Mouse (Mus musculus): Measurements from ENCODE around the gene Zfr.

DNA sequence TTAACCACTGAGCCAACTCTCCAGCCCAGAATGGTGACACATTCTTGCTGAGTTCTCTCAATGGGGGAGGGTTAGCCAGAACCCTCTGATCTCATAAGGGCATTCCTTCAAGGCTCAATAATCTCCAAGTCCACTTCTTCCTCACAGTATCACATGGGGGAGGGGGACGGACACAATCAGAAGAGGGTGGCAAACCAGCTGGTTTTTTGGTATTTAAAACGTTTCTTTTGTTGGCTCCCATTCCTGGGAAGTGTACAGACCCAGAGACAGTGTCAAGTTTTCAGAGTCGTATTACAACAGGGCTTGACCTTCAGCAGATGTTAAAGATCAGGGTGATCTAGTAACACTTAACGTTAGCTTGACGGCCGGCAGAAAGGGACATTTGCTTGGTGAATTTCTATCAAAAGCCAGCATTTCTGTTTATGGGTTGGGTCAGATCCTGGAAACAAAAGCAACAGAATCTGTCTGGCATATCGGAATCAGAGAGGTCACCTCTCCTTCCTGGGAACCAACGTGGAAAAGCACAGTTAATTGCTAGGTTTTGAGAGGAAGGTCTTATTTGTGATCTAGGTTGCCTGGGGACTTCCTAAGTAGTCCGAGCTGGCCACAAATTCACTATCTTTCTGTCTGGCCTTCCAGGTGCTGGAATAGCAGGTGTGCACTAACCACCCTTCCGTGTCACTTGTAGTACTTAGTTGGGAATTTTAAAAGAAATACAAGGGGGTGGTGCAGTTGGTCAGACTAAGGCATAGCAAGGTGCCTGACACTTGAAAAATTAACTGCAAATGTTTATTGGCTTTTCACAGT is 86.1 kb downstream of the Zfr start:
- TF ChIP-seq CTCF (IDR thresholded peaks at IDR 0.05) (no peak), POLR2A (IDR thresholded peaks at IDR 0.05; ENCODE audit: insufficient read depth, low read depth, low read length) (no peak)
